Mouse (Mus musculus): Measurements from ENCODE around the gene Scaf4.
"Not testable (repeated sequence)": the region's sequence is repeated elsewhere in the genome, so short reads cannot be mapped to it uniquely, and the experiment has no call there.

The Scaf4 gene

DNA sequence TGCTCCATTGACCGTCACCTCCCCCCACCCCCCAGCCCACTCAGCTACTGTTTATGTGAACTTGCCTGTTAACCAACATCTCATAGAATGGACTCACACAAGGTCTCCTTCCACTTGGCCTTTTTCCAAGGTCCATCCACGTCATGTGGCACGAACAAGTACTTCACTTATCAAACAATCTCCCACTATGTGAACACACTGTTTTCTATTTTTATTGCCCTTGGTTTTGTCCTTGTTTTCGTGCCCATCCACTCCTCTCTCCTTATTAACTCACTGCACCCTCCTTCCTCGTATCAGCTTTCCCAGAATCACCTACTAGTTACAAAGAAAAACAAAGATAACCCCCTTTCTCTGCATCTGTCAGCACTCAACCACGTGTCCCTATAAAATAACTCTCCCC is 49.7 kb downstream of the Scaf4 start:
- no peak for DNase-seq

GRCm38 (mm10) chr16:90233702-90234101 is 50.6 kb downstream of the Scaf4 start:
- DNase-seq, result no peak

- no peak for DNase-seq
Measured at GRCm38 (mm10) chr16:90231302-90231701, 53.0 kb downstream of the Scaf4 start.

DNA sequence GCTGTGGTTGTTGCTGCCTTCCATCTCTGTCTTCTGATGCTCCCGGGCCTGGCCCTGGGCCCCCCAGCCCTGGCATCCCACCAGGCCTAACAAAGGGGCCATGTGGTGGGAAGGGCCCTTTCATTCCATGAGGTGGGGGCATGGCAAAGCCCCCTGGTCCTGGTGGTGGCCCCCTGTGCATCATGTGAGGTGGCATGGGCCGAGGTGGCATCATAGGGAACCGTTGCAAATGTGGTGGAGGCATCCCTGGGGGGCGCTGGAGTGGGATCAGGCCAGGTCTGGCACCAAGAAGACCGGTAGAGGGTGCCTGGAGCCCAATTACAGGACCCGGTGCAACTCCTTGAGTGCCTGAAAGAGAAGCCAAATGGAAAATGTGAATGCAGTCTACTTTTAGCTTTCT is 54.4 kb downstream of the Scaf4 start:
- DNase-seq, result no peak

- DNase-seq, result no peak
Measured at GRCm38 (mm10) chr16:90221441-90222070, 62.7 kb downstream of the Scaf4 start.

DNA sequence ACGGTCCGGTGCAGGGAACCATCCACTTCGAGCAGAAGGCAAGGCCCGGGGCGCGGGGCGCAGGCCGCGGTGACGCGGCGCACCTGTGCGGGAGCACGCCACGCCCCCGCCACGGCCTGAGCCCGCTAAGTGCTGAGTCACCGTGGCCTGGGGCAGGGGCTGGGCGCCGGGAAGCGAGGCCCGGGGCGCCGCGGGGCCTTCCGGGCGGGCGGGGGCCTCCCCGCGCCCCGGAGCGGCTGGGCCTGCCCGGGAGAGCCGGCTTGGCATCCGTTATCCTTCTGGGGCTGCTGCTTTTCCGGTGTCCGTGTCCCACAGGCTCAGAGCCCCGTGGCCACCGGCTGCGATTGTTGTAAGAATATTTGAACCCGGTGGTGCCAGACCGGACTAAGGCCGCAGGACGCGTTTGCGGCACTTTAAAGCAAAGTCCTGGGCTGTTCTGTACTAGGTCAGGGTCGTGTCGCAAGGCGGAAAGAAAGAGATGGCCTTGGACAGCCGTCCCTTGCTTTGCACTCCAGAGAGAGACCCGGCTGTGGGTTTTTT is 63.3 kb downstream of the Scaf4 start:
- no peak for DNase-seq

DNA sequence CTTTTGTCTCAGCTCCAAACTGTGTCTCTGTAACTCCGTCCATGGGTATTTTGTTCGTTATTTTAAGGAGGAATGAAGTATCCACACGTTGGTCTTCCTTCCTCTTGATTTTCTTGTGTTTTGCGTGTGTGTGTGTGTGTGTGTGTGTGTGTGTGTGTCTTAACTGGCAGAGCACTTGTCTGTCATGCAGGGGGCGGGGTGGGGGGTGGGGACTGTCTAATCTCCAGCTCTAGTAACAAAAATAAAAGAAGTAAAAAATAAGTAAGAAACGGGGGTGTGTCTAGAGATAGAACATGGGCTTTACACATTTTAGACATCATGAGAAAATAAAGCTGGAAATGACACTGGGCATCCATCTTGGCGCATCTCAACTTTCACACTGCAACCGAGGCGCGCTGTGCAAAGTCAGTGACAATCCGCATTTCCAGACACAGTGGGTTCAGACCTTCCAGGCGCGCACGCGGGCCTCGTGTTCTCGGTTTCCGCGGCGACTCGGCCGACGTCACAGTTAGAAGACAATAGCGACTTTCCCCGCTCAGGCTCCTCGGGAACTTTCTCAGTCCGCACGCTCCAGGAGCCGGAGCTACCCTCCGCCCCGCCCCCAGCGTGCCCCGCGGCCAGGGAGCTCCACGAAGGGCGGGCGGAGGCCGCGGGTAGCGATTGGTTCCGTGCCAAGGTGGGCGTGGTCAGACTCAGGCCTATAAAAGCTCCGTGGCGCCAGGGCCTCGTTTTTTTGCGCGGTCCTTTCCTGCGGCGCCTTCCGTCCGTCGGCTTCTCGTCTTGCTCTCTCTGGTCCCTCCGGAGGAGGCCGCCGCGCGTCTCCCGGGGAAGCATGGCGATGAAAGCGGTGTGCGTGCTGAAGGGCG is 64.0 kb downstream of the Scaf4 start, which contains the start of gene Sod1:
Gene Sod1, plus strand, starts transcription at position 729 of the 866 bp plus-strand sequence.
- peak; percentile 93 for DNase-seq

GRCm38 (mm10) chr16:90219445-90219844 is 64.9 kb downstream of the Scaf4 start:
- DNase-seq, result not testable (repeated sequence)

DNA sequence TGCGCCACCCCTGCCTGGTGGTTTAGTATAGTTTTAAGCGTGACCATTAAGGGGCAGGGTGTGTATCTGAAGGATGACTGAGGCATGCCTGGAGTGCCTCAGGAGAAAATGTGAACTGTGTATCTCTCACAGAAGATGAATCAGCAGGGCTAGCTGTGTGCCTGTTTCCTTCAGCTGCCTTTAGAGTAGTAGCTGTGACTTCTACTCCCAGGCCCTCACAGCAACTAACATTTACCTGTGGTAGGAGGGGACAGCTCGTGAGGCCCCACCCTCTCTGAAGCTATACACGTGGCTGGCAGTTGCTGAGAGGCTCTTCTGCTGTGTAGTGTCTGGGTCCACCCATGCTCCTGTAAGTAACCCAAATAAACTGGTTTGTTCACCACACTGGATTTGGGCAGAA is 66.4 kb downstream of the Scaf4 start:
- no peak for DNase-seq

DNA sequence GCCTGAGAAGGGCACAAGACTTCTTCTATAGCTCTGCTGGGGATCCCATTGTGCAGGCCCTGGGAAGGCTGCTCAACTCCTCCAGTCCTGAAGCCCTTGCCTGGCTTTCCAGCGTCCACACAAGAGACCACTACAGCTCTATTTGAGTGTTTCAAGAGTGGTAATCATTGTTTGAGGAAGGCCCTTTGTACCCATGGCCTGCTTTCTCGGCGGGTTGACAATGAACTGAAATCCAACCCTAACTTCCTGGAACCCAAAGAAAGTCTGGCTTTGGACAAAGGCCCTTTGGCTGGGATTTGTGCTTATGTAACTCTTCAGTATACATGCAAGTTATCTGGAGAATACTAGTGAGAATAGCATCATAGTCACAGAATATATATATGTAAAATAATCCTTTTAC is 66.9 kb downstream of the Scaf4 start:
- no peak for DNase-seq

DNA sequence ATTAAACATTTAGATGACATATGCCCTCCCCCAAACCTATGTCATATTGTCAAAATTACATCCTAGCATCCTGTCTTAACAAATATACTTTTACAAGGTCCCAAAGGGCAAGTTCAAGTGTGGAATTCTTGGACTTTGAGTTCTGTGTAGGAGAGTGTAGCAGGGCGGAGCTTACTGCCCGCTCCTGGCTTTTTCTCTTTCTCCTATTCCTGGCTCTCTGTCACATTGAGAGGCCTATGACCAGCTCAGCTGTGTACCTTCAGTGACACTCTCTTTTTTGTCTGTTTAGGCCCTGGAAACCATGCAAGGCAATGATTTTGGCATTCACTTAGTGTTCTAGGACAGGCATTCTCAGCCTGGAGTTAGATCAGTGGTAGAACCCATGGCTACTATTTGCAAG is 67.9 kb downstream of the Scaf4 start:
- no peak for DNase-seq

- DNase-seq, result not testable (repeated sequence)
Measured at GRCm38 (mm10) chr16:90215879-90216278, 68.4 kb downstream of the Scaf4 start.

DNA sequence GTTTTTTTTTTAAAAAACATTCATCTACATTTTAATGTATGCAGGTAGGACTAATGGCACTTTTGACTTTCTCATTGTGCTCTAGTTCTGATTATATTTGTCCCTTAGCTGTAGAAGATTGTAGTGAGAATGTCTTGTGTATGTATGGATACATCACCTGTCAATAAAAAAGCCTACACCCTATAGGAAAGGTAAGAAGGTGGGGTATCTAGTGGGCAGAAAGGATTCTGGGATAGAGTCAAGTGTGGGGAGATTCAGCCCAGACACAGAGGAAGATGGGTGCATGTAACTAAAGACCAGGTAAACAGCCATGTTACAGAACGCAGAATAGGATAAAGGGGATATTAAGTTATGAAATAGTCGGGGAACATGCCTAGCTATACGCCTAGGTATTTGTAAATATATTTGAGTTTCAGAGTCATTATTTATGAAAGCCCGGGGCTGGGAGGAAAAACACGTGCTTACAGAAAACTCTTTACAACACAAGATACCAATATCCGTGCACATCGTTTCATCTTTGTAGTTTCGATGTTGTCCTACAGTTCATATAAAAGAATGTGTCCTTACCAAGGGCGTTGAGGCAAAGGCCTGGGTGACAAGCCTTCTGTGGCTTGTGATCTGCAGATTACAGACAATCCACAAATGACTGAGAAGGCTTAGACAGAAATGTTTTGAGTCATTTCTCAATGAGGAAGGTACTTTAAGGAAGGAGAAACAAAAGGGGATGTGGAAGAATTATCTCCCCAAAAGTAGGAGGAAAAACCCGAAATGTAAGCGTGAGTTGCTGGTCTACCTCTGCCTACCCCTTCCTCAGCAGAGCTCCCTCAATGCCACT is 69.4 kb downstream of the Scaf4 start:
- no peak for DNase-seq

- DNase-seq, result no peak
Measured at GRCm38 (mm10) chr16:90213477-90214339, 70.6 kb downstream of the Scaf4 start.

DNA sequence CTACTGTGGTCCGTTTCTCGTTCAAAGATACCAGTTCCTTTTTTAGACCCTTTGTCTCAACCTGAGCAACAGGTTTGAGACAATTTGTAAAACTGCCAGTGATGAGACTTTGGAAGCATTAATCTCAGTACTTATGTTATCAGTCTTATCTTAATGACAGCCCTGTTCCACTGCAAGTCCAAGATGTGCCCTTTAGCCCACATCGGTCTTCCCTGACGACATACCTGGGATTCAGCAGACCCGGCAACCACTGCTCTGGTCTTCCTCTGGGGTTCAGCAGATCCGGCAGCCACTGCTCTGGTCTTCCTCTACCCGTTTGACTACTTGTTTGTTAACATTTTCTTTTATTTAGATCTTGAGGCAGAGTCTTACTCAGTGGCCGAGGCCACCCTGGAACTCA is 72.5 kb downstream of the Scaf4 start:
- DNase-seq, result no peak

DNA sequence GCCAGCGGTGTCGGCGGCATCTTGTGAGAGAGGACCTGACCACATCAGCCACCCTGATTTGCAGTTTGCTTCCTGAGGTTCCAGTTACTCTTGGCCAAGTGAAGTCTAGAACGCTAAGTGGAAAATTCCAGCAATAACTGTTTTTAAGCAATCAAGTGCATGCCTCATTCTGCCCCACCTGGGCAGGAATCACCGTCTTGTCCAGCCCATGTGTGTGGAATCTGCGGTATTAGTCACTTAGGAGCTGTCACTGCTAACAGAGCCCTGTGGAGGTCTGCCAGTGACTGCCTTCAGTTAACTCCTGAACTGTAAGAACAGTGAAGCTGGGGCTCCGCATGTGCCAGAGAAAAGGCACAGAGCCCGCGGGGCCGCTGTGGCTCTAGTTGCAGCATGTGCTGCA is 73.6 kb downstream of the Scaf4 start:
- DNase-seq, result no peak

DNA sequence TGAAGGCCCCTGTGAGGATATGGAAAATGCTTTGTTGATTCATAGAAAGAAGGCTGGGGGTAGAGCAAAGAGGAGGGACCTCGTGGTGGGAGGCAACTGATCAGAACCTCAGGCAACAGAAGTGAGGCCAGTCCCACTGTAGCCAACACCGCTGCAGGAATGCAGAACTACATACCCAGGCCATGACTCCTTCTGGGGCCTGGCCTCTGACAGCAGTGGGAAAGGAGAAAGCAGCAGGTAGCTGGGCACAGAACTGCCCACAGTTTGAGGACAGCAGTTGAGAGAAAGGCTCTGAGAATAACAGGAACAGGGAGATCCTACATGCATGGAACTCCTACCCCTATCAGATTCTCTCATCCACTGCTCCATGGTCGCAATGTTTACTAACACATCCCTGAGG is 75.3 kb downstream of the Scaf4 start:
- DNase-seq, result no peak

GRCm38 (mm10) chr16:90204868-90205267 is 79.4 kb downstream of the Scaf4 start:
- DNase-seq, result no peak

GRCm38 (mm10) chr16:90203226-90203962 is 80.9 kb downstream of the Scaf4 start:
- DNase-seq, result no peak

GRCm38 (mm10) chr16:90202140-90202539 is 82.2 kb downstream of the Scaf4 start:
- no peak for DNase-seq

DNA sequence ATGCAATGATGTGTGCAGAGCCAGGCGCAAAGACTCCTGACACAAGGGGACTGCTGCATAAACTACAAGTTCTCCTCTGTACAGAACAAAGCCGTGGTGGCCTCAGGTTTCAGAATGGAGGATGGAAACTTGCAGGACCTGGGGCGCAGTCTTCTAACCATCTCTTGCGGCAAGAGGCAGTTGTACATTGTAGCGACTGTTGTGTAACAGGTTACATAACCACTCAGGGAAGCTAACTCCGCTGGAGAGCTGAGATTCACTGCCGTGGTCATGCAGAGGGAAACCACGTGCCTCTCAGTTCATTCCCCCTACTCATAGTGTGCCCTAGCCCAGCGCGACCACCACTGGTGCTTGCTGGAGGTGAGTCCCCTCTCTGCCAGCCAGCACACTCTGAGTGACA is 85.1 kb downstream of the Scaf4 start:
- DNase-seq, result no peak
